Mouse (Mus musculus): ENCODE measurements around the gene Map4k4.
A peak's percentile ranks its signal among the peaks of the same experiment; 100 is the strongest.

Map4k4 gene

DNA sequence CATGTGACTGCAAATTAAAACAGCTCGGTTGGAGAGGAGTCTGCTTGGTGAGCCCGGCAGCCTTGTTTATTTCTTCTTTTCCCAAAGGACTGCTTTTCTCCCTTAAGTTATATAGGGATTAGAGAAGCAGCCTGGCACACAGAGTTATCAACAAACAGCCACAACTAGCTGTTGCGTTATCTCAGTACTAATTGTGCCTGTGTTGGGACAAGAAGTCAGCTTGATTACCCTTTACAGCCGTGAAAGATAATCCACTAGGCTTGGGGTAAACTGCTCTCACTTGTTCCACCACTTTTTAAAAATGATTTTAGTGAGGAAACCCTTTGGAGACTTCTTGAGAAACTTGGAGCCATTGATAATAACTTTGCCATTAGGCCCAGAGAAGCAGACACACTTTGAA, 36.9 kb downstream of the Map4k4 start:
- no peak for DNase-seq

DNA sequence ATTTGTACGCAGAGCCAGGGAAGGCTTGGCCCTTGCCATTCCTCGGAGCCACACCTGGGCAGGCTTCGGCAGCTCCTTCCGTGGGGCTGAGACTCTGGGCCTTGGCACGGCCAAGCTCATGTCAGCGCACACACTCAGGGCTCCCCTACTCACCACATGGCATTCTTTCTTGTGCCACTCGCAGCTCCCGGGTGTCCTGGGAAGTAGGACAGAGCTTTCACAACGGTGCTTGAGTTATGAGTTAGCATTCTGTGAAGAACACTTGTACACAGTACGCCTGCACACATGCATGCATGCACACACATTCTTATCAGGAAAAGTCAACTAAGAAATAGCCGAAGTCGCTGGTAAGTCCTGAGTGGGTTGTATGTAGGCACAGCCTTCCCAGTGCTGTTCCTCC, 38.7 kb downstream of the Map4k4 start:
- no peak for DNase-seq

DNA sequence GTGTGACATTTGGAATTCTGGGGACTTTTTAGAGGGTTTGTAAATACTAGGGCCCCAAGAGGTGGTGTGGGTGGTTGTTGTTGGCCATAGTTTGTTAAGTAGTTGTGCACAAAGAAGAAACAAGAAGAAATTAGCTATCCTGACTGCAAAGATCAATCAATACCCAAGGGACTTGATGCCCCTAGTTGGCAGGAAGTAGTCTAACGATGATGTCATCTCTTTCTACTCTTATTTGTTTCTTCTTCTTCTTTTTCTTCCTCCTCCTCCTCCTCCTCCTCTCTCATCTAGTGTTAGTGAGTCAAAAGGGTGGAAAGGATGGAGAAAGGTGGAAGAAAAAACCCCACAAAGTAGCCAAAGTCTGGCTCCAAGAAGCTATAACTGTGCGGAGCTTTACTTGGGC, 39.6 kb downstream of the Map4k4 start:
- DNase-seq: no peak

DNA sequence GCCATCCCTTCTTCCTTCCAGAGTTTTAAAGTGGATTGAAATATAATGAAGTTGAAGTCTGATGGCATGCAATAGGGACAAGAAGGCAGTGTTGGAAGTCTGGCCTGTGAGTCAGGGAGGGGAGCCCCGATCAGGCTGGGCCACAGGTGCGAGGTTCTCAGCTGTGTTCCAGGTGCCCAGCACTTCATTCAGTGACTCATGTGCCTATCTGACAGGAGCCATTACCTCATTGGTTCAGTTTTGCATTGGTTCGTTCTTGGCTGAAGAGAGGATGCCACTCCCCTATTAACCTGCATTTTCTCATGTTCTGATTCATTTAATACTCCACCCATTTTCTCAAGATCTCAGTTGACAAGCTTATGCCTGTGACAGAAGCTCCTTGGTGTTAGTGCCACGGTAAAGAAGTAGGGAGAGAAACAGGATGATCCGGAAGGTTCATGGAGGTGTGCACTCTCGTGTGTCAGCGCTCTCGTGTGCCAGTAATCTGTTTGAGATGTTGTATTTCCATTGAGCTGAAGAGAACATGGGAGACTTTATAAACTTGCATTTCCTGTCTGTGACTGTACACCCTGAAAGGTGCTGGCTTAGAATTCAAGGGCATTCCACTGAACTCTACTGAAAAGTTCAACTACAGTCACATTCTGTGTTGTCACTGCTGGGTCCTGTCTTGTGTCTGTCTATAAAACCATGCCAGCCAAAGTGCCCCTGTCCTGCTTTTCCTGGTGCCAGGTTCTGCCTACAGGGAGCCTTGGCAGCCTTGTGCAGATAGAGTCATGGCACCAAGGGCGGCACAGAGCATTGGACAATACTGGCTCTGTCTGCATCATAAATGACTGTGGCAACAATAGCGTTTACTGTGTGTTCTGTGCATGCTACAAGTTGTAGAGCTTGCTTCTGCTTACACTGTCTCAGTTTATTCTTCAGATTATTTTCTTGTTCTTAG, 40.8 kb downstream of the Map4k4 start:
- peak; percentile 79 for DNase-seq

DNA sequence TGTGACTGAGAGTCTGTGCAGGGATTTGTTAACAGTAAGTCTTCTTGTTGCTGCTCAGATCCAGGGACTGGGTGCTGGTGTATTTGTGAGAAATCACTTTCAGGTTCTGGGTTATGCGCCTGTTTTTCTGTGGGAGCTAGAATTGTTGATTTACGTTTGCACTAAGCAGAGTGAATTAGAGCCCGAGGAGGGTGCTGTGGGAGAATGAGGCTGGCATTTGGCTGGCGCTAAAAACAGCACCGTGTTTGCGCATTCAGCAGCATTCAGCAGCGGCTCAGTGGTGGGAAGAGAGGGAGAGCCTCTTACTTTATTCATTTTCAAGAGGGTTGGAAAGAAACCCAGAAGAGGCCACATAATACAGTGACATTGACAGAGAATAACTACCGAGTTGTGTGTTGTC, 42.2 kb downstream of the Map4k4 start:
- DNase-seq: peak; percentile 59

DNA sequence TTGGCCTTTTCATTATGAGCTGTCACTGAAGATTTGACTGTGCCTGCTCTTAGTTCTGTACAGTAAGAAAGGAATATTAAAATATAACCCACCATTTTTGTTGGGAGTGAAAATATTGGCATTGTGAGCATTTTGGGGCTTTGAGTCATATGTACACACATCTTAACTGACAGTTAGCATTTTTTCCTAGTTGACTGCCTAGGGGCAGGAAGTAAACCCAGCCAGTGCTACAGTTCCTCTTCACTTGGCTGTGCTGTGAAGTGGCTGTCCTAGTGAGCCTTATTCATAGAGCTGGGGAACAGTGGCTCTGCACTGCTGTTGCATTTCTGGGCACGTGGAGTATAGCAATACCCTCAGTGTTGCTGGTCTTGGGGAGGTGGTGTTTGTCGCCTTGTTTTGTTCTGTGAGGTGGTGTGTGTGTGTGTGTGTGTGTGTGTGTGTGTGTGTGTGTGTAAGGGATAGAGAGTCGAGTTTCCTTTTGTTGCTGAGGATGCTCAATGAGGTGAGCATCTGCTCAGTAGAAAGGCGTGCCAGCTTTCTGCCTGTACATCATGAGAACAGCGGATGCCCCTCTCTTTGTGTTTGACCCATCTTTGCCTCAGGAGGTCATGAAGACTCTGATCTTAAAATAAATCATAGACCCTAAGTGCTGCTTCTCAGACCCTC, 43.7 kb downstream of the Map4k4 start:
- DNase-seq: no peak

DNA sequence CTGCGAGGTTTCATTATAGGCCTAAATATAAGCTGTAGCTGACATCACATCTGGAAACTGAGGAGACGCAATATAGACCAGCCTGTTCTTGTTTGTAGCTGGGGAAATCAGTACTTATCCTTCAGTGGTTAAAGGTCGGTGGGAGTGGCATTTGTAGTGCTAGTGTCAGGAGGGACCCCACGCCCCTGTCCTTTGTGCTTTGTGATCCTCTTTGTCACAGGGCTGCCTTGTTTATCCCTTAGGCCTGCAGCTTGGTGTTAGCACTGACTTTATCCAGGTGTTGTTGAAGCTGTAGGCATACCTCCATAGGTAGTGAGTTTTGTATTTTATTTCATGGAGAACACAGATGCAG, 44.2 kb downstream of the Map4k4 start:
- no peak for DNase-seq

DNA sequence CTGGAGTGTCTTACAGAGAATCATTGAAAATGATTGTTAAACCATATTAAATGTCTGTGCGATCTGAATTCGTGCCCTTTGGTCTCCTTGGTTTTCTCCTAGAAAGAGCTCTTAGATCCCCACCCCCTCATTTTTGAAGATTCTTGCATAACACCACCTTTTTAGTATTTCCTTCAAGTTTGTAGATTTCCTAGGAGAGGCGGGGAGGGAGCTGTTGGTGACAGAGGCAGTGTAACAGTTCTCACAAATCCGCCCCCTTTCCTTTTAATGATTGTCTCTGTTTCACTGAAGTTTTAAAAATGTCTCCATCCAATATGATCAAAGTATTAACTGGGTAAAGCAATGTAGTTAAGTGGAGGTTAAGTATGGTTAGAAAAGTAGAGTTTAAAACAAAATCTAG, 45.7 kb downstream of the Map4k4 start:
- DNase-seq: no peak

DNA sequence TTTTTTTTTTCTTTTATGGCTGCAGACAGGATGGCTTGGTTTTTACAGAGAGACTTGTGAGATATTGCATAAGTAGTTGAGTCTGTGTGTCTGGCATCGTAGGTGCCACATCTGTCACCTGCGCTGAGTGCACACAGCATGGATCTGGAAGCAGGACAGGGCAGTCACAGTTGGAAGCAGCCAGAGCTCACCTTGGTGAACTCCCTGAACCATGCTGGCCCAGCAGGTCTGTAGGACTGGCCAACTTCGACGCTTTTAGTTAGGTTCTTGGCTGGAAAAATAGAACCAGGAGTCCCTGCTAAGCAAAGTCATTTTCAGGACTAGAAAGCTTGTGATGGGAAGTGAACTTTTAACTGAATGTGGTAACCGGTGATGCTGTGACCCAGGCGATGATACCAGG, 46.5 kb downstream of the Map4k4 start:
- peak; percentile 74 for DNase-seq

DNA sequence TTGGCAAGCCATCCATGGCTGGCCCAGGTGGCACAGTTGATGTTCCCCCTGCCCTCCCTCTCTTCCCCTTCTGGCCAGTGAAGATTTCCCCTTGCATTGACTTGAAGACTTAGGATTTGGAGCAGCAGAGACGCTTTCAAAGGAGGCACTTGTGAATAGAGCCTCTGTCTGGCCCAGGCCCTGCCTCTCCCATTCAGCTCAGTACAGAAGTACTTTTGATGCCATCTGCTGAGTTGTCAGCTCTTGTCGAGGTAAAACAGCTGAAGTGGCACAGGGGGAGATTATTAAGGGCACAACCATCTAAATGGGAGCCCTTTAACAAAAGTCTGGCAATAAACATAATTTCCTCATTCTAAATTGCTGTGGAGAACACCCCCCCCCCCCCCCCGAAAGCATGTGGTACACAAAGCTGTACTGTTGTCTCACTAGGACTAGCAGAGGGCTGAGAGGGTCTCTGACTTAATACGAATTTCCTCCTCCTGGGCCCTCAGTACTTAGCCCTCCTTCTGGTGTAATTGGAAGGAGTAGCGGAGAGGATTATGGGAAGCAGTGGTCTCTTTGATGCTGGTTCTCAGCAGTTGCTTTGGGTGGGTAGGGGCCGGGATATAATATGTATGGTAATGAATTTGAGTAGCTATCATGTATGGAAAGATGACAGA, 47.1 kb downstream of the Map4k4 start:
- DNase-seq: peak; percentile 57

DNA sequence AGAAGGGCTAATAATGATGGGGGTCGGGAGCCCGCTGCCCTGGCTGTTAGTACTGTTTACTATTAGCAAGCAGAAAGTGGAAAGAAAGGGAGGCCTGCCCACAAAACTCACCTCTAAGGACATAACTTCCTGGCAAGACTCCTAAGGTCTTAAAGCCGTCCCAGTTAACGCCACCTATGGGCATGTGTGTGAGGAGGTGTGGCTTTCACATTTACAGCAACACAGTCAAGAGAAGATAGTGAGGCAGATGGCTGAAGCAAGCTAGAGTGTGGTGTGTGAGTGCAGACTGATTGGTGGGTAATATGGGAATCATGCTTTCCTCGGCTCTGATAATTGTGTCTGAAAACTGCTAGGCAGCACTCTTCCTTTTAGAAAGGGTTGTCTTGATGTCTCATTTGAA, 48.5 kb downstream of the Map4k4 start:
- DNase-seq: no peak

DNA sequence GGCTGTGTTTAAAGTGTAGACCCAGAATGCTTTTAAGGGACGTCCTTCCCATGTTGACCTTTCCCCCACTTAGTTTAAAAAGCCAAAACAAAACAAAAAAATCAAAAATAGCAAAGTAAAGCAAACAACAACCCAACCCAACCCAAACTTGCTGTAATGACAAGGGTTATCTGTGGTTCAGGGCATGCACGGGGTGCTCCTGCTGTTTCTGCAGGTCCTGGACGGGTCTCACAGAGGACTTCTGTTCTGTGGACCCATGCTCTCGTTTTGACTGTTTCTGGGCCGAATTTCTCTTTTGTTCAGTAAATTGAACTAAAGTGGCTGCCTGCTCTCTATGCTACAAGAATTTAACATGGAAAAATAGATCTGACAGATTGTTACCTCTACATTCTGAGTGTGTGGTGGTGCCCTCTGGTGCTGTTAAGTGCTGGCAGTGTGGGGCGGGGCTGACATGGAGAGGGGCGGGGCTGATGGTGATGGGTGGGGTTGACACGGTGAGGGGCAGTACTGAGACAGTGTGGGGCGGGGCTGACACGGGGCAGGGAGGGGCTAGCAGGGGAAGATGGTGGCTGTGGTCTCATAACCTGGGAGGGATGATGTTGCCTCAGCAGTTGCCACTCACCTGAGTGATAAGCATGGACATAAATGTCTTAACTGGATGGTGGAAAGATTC, 49.2 kb downstream of the Map4k4 start:
- DNase-seq: no peak

DNA sequence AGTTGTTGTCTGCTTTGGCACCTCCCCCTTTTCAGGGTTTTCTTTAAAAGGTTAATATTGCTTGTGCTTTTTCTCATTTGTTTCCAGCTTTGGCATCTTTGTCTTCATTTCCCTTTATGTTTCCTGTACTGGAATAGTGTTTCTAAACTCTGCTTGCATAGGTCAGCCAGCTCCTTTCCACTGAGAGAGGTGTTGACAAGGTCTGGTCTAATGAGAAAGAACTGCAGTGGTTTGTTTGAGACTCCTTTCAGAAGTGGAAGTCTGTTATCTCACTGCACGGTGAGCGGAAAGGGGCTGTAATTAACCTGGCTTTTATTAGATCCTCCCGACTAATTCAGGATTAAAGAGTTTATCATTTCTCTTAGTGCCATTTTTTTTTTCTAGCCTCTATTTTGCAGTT, 49.9 kb downstream of the Map4k4 start:
- DNase-seq: no peak

DNA sequence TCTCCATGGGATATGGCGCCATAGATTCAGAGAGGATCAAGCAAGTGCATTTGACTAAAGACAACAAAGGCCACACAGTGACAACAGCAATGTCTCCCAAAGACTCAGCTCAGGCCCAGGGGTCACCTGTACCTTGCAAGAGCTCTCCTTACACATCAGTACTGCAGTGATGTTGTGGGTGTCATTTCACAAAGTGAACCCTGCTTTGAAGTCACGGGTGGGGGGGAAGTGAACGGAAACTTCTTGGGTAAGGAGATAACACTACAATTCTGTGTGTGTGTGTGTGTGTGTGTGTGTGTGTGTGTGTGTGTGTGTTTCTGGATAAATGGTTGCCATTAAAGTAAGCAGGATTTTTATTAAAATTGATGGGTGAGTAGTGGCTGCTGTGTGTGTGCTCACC, 53.9 kb downstream of the Map4k4 start:
- no peak for DNase-seq

DNA sequence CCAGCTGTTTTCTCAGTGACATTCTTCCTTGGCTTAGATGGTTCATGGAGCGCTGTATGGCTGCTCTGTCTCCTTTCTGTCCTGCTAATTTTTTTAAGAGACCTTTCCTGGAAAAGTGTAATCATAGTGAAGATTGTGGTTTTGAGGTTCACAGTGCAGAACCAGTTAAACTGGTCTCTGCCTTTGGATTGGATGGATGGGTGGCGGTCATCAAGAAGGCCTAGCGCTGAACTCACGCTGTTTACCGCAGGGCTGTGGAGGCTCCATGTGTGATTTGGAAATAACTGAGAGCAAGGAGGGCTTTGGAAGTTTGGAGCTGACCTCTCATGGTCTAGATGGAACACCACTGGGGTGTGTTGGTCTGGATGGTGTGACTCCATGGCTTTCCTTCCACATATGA, 56.0 kb downstream of the Map4k4 start:
- DNase-seq: no peak

DNA sequence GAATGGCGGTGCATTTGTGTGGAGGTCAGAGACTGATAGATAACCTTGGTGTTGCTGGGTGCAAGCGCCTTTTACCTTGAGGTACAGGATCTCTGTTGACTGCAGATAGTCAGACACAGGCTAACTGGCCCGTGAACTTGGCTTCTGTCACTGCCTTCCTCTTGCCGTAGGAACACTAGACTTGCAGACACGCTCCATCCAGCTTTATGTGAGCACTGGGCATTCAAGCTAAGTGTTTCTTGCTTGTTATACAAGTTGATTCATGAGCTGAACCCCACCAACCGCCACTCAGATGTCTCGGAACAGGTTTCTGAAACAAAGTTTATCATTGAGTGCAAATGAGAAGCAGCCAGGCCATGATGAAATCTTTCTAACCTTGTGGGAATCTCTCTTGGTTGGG, 57.3 kb downstream of the Map4k4 start:
- DNase-seq: no peak

DNA sequence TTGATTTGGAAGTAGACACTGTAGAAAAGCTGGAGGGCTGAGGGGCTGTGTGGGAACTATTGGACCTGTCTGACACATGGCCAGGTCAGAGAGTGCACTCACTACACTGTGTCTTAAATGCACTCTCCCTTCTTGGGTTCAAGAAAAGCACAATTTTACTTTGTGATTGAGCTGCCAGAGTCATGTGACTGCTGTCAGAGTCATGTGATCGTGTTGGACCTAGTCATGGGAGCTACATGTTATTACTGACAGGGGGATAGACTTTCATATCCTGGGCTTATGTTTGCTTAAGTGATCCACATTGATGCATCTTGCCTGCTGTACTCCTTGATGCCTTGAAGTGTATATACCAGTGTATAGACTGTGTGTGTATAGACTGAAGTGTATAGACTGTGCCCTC, 59.9 kb downstream of the Map4k4 start:
- no peak for DNase-seq

DNA sequence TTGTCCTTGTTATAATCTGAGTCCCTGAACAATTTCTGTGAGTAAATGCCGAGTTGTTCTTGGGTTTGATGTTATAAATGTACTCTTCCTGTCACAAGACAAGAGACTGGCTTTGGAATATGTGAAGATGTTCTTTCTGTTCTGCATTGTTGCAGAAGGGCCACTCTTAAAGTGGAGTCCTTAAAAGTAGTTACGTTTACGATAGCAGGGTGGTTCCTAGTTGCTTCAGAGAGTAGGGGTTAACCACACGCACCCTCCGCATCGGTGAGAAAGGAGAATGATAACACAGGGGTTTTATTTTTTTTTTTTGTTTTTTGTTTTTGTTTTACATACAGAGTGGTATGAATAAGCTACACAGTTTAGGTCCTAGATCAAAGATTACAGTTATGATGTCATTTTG, 60.4 kb downstream of the Map4k4 start:
- no peak for DNase-seq

DNA sequence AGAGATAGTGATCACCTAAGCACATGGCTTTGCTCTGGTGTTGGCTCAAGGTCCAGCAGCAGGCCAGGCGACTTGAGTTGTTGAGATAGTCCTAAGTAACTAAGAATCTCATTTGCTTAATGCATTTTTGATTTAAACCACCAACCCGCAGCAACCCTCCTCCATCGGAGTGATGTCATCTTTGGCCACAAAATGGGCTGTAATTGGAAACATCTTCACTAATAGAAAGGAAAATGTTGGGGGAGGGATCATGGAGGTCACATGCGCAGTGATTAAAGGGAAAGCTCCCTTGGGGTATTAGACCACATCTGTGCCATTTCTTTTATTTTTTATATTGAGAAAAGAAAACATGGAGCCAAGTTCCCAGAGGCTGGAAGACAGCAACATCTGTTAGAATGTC, 61.6 kb downstream of the Map4k4 start:
- DNase-seq: no peak

DNA sequence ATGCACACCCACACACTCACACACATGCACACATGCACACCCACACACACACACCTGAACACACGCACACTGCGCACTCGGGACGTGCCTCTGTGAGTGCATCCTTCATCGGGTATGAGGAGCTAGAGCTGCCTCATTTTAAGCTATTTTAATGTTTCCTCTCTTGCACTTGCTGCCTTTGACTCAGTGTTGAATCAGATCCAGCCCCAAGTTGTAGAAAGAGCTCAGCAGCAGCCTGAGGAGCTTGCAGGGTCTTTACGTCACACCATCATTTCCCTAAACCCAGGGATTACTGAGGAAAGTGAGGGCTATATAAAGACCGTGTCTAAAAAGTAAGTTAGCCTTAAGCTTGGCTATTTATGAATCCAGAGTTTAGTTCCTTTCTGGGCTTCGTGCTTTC, 62.1 kb downstream of the Map4k4 start:
- DNase-seq: no peak

DNA sequence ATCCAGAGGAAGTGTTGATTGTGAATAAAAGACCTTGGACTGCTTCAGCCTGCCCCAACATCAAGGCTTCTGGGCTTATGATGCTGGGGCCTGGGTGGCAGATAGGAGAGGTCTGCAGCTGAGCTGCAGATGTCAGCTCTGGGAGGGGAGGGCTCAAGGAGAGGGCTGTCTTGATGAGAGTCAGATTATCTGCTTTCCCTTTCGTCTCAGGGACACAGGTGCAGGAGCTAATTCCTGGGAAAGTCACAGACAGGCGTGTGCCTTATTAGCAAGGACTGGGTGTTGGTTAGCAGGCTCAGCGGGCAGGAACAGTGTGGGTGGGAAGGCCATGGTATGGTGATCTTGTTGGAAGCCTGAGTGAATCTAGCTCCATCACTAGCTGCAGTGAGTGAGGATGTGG, 63.1 kb downstream of the Map4k4 start:
- DNase-seq: no peak

DNA sequence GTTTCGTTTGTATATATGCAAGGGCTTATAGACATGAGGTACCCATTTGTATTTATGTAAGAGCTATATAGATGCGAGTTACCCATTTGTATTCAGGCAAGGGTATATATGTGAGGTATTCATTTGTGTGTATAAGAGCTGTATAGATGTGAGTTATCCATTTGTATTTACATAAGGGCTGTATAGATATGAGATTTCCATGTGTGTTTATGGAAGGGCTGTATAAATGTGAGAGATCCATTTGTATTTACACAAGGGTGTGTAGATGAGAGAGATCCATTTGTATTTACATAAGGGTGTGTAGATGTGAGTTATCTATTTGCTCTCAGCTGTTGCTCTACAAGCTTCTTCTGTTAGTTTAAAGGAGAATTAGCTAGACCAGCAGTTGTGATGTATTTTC, 63.7 kb downstream of the Map4k4 start:
- no peak for DNase-seq

DNA sequence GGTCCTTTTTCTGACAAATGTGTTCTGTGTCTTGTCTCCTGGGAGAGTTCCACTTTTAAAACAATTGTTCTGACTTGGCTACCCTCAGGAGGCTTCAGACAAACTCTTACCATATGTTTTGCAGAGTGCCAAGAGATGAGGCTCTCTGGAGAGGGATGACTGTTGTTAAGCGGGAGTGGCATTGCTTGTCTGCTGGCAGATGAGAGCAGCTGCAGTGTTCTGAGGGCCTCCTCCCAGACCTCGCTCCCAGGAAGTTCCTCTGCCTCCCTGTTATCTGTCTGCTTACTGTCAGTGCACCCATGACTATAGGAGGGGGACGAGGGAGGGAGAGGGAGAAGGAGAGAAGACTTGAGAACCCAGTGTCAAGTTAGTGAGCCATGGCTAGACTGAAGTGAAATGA, 64.7 kb downstream of the Map4k4 start:
- DNase-seq: no peak

DNA sequence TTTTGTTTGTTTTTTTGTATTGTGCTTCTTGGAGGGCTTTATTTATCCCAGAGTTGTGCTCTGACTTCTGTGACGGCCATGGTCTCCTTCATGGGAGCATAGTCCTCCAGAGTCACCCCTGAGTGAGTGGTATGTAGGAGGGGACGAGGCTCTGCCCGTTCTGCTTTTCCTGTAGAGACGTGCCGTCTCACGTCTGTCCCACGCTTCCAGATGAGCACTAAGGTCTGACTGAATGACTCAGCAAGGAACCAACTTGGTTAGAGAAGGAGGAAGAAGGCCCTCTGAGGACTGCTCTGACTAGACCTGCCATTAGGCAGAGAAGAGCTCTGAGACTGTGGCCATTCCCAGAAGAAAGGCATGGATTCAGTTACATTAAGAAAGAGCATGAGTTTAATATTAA, 68.3 kb downstream of the Map4k4 start:
- no peak for DNase-seq
